Mouse (Mus musculus): ENCODE results near the gene Gpr15.

Gene Gpr15

GRCm38 (mm10) chr16:58669917-58670630, 48.8 kb downstream of the Gpr15 start, which contains the start of gene Cpox:
Gene Cpox, plus strand, starts transcription at chr16:58670292.
- DNase-seq, result peak; percentile 76

DNA sequence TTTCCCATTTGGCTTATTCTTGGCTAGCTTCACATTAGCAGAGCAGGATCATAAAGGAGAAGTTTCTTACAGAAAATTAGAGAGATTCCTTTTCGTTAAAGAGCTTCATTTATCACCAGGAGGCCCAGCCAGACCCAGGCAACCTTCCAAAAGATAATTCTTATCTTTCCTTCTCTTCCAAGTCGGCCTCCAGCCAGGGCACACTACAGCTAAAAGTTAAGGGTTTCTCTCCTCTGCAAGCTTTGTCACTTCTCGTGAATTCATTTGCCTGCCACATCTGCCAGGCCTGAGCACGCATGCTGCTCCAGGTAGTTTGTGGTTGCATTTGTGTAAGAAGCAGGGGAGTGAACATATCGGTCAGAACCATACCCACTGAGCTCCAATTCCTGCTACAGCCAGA, 49.6 kb downstream of the Gpr15 start:
- DNase-seq, result no peak

GRCm38 (mm10) chr16:58668586-58668985, 50.3 kb downstream of the Gpr15 start:
- no peak for DNase-seq
